Mouse (Mus musculus) lung, adult 2 months (tissue): ENCODE results near the gene Nop2.

Experiments used
- CTCF ChIP-seq: fragments of 200-500 bp; IDR thresholded peaks from 2 replicates; pipeline ENCODE4 v1.5.1; 2011; ENCODE audit warnings: mild to moderate bottlenecking, low read length, control low read depth; ENCODE audit not compliant: insufficient read depth
- POLR2A ChIP-seq: fragments of 200-500 bp; IDR thresholded peaks from 2 replicates; pipeline ENCODE4 v1.6.1; 2011; ENCODE audit warnings: low read depth, mild to moderate bottlenecking, control low read depth, low read length, borderline replicate concordance; ENCODE audit errors: extremely low read depth

- no peak for TF ChIP-seq CTCF
- TF ChIP-seq POLR2A: no peak
Observed at GRCm38 (mm10) chr6:125094843-125095242, 36.9 kb upstream of the Nop2 start.
